Mouse (Mus musculus) kidney, adult 11 months (tissue): ENCODE results near the gene Pde4b.

Experiments used
- DNase-seq: peaks from one replicate; pipeline ENCODE4 v3.0.0; 2022

Gene Pde4b

DNA sequence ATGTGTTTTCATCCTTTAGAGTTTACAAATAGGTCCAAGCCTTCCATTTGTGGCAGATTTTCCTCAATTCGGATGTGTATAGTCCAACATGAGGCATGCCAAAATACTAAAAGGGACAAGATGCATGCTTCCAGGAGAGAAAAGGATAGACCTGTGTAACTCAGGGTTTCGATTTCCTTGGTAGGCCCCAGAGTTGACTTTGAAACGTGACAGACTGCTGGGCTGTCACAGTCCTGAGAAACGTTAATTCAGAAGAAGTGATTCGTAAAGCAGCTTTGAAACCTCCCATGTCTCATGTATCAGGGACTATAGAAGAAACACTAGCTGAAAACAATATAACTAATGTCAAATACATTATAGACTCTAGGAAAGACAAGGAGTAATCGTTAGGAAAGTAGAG, 495.6 kb downstream of the Pde4b start:
- no peak for DNase-seq

DNA sequence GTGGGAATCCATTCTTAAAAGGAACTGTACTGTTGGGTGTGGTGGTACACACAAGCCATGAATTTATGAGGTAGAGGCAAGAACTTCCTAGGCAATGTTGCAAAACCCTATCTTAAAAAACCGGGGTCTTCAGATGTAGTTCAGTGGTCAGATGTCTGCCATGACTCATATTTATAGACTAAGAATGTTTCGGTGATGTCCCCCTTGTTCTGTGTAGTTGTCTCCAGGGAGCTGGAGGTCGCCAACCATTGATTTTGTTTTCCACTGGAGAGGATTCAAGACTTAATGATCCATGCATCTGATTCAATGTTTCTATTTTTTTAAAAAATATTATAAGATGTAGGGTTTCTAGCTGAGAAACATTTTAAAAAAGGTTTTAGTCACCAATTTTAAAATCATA, 496.1 kb downstream of the Pde4b start:
- no peak for DNase-seq

DNA sequence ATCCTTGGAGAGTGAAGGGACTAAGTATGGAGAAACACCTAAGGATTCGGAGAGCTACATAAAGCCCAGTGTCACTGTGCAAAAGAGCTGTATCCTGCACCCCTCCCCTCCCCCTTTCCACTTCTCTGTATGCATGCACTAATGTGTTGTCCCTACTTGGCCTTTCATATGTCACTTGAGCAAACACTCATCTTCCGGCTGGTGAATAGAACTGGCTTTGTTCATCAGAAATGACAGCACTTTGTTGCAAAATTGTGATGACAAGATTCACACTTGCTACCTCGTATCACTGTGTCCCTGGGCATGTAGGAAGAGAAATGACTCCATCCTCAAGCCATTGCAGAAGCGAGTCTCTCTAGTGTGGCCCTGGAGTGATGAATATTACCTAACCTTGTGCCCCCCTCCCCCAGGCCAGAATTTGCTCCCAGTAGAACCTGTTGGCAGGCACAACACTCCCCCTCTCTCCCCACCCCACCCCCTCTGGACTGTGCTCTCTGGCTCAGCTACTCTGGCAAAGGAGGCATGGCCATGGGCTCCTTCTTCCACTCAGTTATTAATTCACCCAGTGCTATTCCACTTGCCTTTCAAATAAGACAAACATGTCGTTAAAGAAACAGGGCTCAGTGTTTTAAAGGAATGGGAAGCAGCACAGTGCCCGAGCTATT, 497.4 kb downstream of the Pde4b start:
- DNase-seq = peak; percentile 86

DNA sequence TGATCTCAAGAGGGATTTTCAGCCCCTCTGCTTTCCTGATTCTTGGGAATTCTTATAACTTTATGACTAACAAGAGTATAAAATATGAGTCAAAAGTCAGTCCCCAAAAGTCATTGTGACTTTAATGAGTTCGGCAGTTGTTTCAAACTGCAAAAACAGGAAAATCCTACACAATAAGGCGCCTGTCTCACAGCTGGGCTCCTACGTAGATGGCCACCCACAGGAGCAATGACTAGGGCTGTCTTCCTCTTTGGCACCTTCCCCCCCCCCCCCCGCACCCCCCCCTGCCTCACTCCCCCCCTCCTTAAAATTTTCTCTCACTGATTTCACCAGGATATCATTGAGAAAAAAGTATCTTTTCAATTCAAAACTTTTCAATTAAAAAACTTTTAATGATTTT, 498.2 kb downstream of the Pde4b start:
- no peak for DNase-seq

DNA sequence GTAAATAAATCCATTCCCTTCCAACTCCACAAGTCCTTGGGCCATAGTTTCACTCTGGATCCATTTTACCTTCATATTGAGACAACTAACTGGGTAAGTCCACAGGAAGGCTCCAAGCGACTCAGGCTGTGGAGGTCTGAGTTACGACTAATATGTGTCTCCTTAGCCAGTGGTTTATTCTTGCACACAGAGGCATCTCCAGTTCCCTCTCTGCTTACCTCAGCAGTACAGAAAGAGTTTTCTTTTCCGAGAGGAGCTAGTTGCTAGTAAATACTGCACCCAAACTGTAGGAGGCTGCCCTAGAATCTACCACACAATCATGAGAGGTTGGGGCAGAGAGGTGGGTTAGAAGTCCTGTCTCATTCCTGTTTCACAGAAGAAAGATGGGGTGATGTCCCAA, 499.4 kb downstream of the Pde4b start:
- no peak for DNase-seq

DNA sequence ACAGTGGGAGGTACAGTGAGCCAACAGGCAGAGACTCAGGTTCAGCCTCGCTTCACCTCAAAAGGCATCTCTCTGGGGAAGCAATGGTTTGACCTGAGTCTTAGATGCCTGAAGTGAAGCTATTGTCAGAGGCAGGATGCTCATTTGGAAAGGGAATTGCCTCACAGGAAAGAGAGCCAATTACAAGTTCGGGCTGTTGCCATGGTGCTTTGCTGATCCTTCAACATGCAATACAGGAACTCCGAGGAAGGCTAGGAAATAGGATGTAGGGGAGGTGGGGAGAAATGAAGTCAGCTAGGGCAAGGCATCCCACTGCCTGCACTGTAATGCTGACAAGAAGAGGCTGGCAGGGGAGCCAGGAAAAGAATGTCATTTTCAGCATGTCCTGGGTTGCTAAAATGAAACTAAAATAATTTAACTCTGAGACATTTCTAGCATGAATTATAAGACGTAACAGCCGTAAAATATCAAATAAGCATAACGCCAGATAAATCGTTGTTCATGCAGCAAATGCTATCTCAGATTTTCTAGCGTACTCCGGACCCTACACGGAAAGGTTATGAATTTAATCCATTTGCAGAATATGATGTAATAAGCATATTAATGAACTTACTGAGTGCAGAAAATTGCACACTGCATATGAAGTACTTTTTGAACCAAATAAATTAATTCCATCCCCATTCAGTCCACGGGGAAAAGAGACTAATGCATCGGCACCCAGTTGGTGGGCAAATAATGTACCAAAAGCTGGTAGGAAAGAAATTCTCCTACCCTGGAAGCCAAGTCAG, 501.5 kb downstream of the Pde4b start:
- peak; percentile 62 for DNase-seq

DNA sequence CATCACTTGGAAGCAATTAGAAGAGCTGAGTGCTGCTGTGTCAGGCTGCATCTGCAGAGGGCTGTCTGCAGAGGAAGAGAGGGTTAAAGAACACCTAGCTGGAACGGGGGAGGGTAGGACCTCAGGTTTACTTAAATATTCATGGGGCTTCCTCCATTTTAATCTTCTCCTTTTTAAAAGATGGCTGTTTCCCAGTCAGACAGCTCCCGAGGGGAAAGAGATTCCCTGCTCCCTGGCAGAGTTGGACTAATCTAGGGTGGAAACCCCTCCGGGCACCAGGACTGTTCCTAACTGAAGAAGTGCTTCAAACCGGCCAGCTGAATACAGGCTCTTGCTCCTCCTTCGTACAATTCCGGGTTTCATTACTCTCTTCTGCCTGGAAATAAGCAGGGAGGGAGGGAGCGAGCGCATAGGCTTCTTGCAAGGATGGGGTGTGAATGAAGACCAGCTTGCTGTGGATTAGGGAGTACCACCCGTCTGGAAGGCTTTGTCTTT, 502.2 kb downstream of the Pde4b start:
- DNase-seq = peak; percentile 57

DNA sequence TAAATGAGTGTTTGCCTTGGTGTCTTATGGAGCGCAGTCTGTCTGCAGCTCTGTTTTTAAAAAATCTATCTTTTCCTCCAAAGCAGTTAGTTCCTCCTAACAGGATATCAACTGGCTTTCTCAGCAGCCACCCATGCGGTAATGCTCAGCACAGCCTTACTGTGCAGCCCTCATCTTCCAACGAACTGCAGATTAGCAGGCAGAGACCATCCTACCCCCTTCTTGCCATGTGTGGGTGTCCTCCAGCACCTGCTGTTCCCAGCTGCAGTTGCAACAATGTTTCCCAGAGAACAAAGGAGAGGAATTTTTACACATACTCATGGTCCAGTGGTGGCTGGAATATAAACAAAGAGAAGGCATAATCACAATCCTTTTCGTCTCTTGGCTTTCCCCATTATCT, 504.5 kb downstream of the Pde4b start:
- DNase-seq = no peak

DNA sequence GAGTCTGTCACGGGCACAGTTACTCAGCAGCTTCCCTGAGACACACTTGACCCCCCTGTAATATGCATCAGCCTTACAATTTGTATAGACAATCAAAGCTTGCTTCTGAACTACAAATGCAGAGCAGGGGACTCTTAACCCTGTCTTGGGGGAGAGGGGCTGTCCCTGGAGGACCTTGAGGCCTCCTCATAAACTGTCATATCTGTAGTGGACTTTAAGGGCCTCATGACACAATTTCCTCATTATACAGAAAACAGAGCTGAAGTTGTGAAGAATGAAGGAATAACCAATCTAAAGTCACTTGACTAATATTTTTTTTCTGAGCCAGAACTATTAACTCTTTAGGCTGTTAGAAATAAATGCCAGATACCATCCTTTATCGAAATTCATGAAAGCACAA, 505.2 kb downstream of the Pde4b start:
- DNase-seq = no peak

DNA sequence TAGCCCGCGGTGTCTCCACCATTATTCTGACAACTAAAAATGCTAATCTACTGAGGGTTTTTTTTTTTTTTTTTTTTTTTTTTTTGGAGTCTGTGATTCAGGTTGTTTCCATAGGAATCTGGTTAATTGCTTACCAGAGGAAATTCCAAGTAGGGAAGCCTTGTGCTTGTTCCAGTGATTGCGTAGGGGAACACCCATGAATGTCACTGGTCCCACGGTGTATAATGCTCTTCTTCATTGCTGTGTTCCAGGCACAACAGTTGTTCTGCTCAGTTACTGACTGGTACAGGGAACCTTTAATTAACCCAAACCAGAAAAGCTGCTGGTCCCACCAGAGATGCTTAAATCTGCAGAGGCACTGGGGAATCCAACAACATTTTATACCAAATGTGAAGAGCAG, 506.3 kb downstream of the Pde4b start:
- no peak for DNase-seq

DNA sequence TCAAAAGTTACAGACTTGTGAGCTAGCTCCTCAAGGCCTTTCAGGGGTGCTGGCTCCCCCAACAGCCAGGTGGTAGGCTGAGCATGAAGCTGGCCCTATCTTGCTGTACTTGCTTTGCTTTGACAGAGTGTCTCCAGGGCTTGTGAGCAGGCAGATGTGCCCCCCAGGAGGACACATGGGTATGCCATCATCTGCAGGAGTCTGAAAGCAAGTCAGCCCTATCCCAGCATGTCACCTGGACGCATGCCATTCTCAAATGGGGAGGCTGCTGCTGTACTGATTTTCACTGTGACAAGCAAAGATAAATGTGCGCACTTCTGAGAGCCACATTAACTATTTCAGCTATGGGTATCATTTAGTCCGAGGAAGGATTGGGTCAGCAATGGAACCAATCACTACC, 507.2 kb downstream of the Pde4b start:
- DNase-seq = no peak

DNA sequence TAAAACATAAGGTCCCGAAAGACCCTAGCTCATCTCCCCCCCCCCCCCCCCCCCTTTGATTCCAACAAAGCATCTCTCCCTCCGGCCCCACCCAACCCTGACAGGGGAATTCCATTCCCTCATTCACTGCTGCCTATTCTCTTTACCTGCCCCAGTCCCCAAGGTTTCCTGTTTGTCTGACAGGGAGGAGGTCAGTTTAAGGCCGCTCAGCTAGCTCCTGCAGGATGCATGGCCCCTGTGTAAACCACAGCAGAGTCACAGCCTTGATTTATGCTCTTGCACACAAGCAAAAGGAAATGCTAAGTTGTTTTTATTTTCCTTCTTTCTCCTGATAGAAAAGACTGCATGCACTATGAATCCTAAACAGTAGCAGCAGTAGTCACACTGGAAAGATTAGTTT, 516.6 kb downstream of the Pde4b start:
- DNase-seq = peak; percentile 25

DNA sequence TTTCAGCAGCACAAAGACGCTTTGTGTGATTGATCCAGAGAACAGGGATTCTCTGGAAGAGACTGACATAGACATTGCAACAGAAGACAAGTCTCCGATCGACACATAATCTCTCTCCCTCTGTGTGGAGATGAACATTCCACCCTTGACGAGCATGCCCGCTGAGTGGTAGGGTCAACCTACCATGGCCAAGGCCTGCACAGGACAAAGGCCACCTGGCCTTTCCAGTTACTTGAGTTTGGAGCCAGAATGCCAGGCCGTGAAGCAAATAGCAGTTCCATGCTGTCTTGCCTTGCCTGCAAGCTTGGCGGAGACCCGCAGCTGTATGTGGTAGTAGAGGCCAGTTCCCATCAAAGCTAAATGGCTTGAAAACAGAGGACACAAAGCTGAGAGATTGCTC, 517.9 kb downstream of the Pde4b start:
- no peak for DNase-seq

DNA sequence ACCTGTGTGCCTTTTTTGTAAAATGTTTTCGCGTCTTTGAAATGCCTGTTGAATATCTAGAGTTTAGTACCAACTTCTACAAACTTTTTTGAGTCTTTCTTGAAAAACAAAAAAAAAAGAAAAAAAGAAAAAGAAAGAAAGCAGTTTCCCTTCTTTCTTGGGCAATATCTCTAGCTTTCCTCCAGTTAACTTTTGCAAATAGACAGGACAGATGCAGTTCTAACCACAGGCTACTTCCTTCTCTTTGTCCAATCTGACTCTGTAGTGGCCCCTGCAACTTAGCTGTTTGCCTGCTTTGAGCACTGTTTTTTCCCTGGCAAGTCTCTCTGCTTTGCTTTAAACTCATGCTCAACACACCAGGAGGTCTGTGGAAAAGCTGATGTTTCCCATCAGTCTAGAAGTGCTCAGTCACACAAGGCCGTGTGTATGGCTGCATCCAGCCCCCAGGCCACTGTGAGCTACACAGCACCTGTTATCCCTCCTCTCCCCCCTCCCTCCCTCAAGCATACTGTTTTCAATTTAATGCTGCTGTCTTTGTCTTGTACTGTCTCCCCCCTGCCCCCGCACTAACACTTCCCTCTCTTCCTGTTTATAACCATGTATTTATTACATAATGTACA, 518.5 kb downstream of the Pde4b start:
- DNase-seq = no peak

DNA sequence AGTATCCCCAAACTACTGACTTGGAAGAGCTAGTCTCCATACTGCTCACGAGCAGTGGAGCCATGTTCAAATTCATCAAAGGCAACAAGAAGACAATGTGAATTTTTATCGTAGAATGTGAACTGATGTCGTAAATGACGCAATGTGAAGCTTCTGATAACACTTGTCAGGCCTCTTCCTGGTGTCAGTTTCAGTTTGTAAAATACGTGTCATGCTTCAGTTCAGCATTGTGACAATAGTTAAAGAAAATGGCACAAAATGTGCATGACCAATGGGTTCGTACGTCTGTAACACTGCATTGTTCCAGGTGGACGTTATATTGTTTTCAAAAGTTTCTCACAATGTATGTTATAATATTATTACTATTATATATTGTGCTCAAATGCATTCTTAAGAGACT, 519.5 kb downstream of the Pde4b start:
- no peak for DNase-seq

DNA sequence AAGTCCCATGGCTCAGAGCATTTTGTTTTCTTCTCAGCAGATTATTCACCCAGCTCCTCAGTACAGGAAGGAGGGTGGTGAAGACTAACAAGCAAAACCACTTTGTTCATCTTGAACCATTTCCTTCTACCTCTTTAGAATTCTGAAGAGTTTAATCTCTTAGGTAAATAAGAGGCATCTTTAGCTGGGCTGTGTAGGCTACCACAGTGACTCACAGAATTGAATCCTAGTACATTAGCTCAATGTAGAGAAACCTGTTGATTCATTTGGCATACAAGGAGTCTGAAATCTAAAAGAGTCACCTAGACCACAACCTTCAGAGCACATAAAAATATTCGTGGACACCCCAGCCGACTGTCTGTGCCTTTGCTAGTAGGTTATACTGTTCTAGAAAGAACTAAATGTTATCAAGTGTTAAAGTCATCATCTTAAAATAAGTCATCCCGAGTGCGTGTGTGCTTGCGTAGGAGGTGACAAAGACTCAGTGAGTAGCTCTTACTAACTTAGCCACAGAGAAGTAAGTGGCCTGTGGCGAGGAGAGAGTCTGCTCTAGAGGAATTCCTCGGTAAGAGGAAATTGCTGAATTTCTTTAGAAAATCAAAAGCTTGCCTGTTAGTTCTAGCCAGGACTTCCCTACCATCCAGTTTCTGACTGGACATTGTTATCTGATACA, 520.5 kb downstream of the Pde4b start:
- no peak for DNase-seq

DNA sequence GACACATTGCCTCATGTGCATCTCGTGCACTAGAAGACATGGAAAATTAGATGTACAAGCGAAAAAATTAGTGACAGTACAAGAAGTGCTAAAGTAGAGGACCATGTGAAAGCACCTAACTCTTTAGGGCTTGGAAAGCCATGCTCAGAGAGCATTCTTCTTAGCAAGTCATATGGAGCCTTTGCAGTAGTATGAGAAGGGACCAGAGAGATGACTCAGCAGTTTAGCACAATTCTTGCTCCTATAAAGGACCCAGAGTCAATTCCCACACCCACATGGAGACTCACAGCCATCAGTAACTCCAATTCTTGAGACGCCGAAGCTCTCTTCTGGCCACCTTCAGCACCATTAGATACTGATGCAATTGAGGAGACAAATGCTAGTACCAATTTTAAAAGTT, 525.3 kb downstream of the Pde4b start:
- no peak for DNase-seq

DNA sequence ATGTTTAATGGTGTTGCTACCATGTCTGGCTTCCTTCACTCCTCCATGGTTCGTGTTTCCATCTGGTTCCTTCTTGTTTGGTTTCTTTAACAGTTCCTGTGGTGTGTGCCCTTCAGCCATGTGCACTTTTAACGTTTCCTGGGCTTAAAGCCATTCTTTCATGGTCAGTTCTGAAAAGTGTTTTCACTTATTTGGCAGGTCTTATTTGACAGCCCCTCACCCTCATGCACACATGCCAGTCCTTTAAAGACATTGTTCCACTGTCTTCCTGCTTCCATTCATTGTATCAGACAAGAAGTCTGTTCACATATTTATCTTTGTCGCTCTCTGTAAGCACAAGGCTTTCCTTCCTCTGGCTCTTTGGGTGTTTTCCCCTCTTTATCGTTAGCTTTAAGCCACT, 530.4 kb downstream of the Pde4b start:
- DNase-seq = no peak

DNA sequence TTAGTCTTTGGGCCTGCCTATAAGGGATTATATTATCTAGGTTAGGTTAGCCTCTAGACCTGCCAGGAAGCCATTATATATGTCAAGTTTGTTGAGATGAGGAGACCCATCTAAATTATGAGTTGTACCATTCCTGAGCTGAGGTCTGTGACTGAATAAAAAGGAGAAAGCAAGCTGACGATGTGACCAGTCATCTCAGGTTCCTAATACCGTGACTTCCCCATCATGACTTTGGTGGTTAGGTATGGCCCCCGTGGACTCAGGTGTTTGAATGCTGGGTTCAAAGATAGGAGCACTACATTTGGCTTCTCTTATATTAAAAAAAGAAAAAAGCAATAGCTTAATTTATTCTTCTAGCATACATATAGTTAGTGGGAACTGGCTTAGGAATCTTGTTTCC, 531.3 kb downstream of the Pde4b start:
- DNase-seq = no peak

DNA sequence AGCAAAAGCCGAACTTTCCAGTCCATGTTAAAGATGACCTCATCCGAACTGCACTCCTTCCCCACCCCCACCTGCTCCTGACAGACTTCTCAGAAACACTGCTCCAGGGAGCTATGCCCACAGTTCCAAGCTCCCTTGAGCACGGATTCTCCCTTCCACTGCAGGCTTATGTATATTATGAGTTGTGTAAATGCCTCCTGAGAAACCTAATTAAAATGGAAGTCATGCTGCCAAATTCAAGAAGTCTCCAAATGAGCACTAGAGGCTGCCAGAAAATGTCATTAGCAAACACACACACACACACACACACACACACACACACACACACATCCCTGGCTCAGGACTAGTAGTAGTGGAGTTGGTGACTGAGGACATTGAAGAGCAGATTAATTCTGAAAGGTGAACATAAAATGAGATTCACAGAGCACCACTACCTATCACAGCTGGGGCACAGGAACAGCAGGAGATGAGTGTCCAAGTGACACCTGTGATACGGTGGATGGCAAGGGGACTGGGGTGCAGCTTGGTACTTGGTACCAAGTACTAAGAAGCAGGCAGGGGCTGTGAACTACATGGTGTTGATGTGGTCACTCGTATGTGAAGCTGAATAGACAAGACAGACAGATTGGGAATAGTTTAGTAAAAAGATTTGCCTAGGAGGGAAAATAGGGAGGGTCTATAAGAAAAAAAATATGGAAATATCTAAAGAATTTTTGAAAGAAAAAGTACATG, 533.0 kb downstream of the Pde4b start:
- DNase-seq = no peak

DNA sequence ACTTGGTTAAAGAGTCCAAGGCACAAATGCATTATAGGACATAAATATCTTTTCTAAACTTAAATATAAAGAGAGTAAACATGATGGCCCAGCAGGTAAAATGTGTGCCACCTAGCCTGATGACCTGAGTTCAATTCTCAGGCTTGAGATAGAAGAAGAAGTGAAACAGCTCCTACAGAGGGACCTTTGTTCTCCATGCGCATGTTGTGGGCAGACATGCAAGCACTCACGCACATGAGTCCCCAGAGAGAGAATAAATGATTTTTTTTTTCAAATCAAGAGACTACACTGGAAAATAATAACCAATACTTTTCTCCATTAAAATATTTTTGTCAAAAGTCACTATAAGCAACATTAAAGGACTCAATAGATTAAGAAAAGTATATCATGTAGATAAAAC, 533.8 kb downstream of the Pde4b start:
- DNase-seq = no peak

DNA sequence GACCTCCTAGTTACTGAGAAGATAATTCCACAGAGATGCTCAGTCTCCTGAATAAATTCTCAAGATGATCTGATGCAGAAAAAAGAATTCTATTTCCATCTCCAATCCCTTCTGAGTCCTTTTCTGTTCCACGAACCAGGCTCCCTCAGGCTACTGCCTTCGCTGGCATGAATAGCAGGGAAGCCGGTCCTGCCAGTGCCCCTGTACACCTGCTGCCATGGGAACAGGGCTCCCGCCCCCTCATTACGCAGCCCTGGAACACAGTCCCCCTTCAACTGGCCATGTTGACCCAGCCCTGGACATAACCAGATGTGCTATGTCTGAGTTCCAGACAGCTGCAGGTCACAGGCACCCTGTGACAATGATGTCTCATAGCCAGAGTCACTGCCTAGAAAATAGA, 535.6 kb downstream of the Pde4b start:
- DNase-seq = peak; percentile 17
